In genomic region chr4:47239114-47239513, GRCm38 (mm10) we compare ENCODE assay signal across 29 mouse cellular contexts. TPM values are rescaled to one million over a fixed set of nuclear protein-coding genes. Genes with fewer than 3 reads are reported as not detected.
A peak's percentile ranks its signal among the peaks of the same experiment; 100 is the strongest.
DNase-seq lines count a peak whose midpoint lies in the region; ATAC-seq and TF ChIP-seq lines count a peak whose summit lies in the region.
"Had no signal": no experiment of that assay in that cellular context is flagged by ENCODE, and none has a peak within 500 bp of the region (broad histone marks: within the 10 kb centered on the region; RNA-seq: fewer than 3 reads in every experiment).

No protein-coding gene starts in this region.

- H3K4me3 ChIP-seq in liver, adult 2 months (ENCODE audit: insufficient read depth, low read depth, low read length), result no peak overlapping the region
- H3K4me3 ChIP-seq in liver, embryonic 11.5 days (ENCODE audit: low read depth, low read length), result no peak overlapping the region
- H3K4me3 ChIP-seq in MEL (ENCODE audit: control insufficient read depth in 1 of 2, insufficient read depth in 1 of 2, low read depth in 2 of 2, low read length in 2 of 2), result no peak overlapping the region
- no peak overlapping the region for H3K4me3 ChIP-seq in midbrain, embryonic 15.5 days
- H3K4me3 ChIP-seq: embryonic facial prominence, embryonic 12.5 days; hindbrain, embryonic 13.5 days; liver, embryonic 15.5 days had no signal

- TF ChIP-seq EP300 in MEL (IDR thresholded peaks at IDR 0.05; ENCODE audit: low read depth in 1 of 2, low read length in 2 of 2), result no peak

- H3K27me3 ChIP-seq in liver, adult 2 months (ENCODE audit: control insufficient read depth, insufficient read depth, low read length), result no peaks in the 10 kb centered on the region
- no peaks in the 10 kb centered on the region for H3K27me3 ChIP-seq in liver, embryonic 11.5 days (replicated peaks; ENCODE audit: control insufficient read depth, insufficient read depth, low read length)
- no peaks in the 10 kb centered on the region; a peak in 1 of 4 replicates for H3K27me3 ChIP-seq in MEL (ENCODE audit: control insufficient read depth in 1 of 2, insufficient read depth in 2 of 2, low read length in 2 of 2)
- H3K27me3 ChIP-seq in midbrain, embryonic 15.5 days (replicated peaks), result no peaks in the 10 kb centered on the region
- H3K27me3 ChIP-seq: embryonic facial prominence, embryonic 12.5 days; liver, embryonic 15.5 days had no signal

- TF ChIP-seq POLR2A in liver, adult 2 months (IDR thresholded peaks at IDR 0.05; ENCODE audit: extremely low read depth, insufficient read depth, low read length), result no peak
- no peak for TF ChIP-seq POLR2A in MEL (IDR thresholded peaks at IDR 0.05; ENCODE audit: control insufficient read depth in 1 of 2, insufficient read depth in 1 of 2, low read depth in 1 of 2, low read length in 2 of 2, poor library complexity in 1 of 2)

- H3K79me2 ChIP-seq in liver, adult 2 months (ENCODE audit: control insufficient read depth, insufficient read depth, low read length), result no peaks in the 10 kb centered on the region
- H3K79me2 ChIP-seq in MEL (ENCODE audit: control insufficient read depth, insufficient read depth, low read length, poor library complexity), result no peaks in the 10 kb centered on the region

- no peak overlapping the region for H3K4me2 ChIP-seq in liver, embryonic 11.5 days
- no peak overlapping the region for H3K4me2 ChIP-seq in midbrain, embryonic 15.5 days
- H3K4me2 ChIP-seq: embryonic facial prominence, embryonic 12.5 days; heart, embryonic 11.5 days; hindbrain, embryonic 13.5 days; liver, embryonic 15.5 days had no signal

- DNase-seq in adrenal gland, adult 8-10 months, result peak; percentile 67
- no peak for DNase-seq in adrenal gland, postnatal 4 days (ENCODE audit: low spot score in 2 of 2)
- DNase-seq in liver, adult 2 months (ENCODE audit: extremely low read depth, low read depth, low spot score), result peak; percentile 95
- no peak for DNase-seq in liver, embryonic 11.5 days (ENCODE audit: low spot score)
- DNase-seq in MEL (ENCODE audit: low read depth, low spot score), result no peak
- DNase-seq in adrenal gland, postnatal 14 days, result peak; percentile 66
- DNase-seq: cerebellum, adult 11 months; cerebellum, adult 9-10 months; embryo, embryonic 11 days; gastrocnemius, postnatal 14 days; heart, adult 18-20 months; heart, postnatal 4 days; kidney, adult 8-10 months; layer of hippocampus, postnatal 36 days; left cerebral cortex, postnatal 4 days; midbrain, embryonic 14.5 days; right cerebral cortex, postnatal 4 days; thymus, adult 2 months; thymus, postnatal 4 days had no signal

- ATAC-seq in liver, embryonic 11.5 days (replicated peaks; ENCODE audit: low FRiP score), result no peak
- no peak for ATAC-seq in midbrain, embryonic 15.5 days (replicated peaks)
- ATAC-seq: forebrain, embryonic 14.5 days; intestine, embryonic 16.5 days had no signal

- TF ChIP-seq RAD21 in MEL (IDR thresholded peaks at IDR 0.05; ENCODE audit: low read depth, low read length), result no peak

- H3K4me1 ChIP-seq in liver, adult 2 months (ENCODE audit: control insufficient read depth, insufficient read depth, low read length), result peaks cover 26% of the 10 kb centered on the region
- H3K4me1 ChIP-seq in liver, embryonic 11.5 days (replicated peaks; ENCODE audit: control insufficient read depth, insufficient read depth, low read length), result no peaks in the 10 kb centered on the region; the same call in 1 of the 2 replicates
- H3K4me1 ChIP-seq in MEL (ENCODE audit: control insufficient read depth in 1 of 2, insufficient read depth in 2 of 2, low read length in 2 of 2), result peaks cover 15 to 49% of the 10 kb centered on the region in 2 experiments
- H3K4me1 ChIP-seq in midbrain, embryonic 15.5 days, result peaks cover 12% of the 10 kb centered on the region
- H3K4me1 ChIP-seq: liver, embryonic 15.5 days had no signal

- TF ChIP-seq CTCF in liver, adult 2 months (IDR thresholded peaks at IDR 0.05; ENCODE audit: low read depth, low read length), result no peak
- TF ChIP-seq CTCF in MEL (IDR thresholded peaks at IDR 0.05 in 2 of 3, conservative IDR thresholded peaks at IDR 0.05 in 1 of 3; ENCODE audit: control insufficient read depth in 1 of 3, insufficient read depth in 1 of 3, low read depth in 2 of 3, low read length in 3 of 3, poor library complexity in 1 of 3, severe bottlenecking in 1 of 3), result no peak

- H3K9ac ChIP-seq in liver, adult 2 months (ENCODE audit: low read depth, low read length), result no peak overlapping the region
- no peak overlapping the region for H3K9ac ChIP-seq in liver, embryonic 11.5 days (ENCODE audit: low read depth, low read length)
- H3K9ac ChIP-seq in MEL (ENCODE audit: control insufficient read depth, low read depth, low read length, poor library complexity, severe bottlenecking), result no peak overlapping the region
- H3K9ac ChIP-seq in midbrain, embryonic 15.5 days, result no peak overlapping the region
- H3K9ac ChIP-seq: embryonic facial prominence, embryonic 12.5 days; hindbrain, embryonic 13.5 days; liver, embryonic 15.5 days had no signal

- no peaks in the 10 kb centered on the region for H3K9me3 ChIP-seq in liver, embryonic 11.5 days (ENCODE audit: control insufficient read depth, low read length)
- no peaks in the 10 kb centered on the region for H3K9me3 ChIP-seq in MEL (replicated peaks; ENCODE audit: insufficient read depth, low read length)
- H3K9me3 ChIP-seq in midbrain, embryonic 15.5 days, result no peaks in the 10 kb centered on the region
- H3K9me3 ChIP-seq: embryonic facial prominence, embryonic 12.5 days; hindbrain, embryonic 13.5 days; liver, embryonic 15.5 days had no signal

- H3K27ac ChIP-seq in liver, adult 2 months (replicated peaks; ENCODE audit: insufficient read depth, low read depth, low read length), result peak overlapping the region; percentile 55
- H3K27ac ChIP-seq in liver, embryonic 11.5 days (ENCODE audit: low read depth, low read length), result no peak overlapping the region
- no peak overlapping the region for H3K27ac ChIP-seq in MEL (ENCODE audit: control insufficient read depth, low read depth, low read length)
- H3K27ac ChIP-seq in midbrain, embryonic 15.5 days, result no peak overlapping the region
- H3K27ac ChIP-seq: embryonic facial prominence, embryonic 12.5 days; hindbrain, embryonic 13.5 days; kidney, postnatal 0 days; liver, embryonic 15.5 days had no signal

- WGBS in liver, adult 2 months, result 16% methylated on average over 6 of the region's 6 CpGs
- 85% methylated on average over 6 of the region's 6 CpGs for WGBS in liver, embryonic 11.5 days
- WGBS in midbrain, embryonic 15.5 days, result 83% methylated on average over 6 of the region's 6 CpGs

- H3K36me3 ChIP-seq in liver, adult 2 months (ENCODE audit: control insufficient read depth, insufficient read depth, low read length), result no peaks in the 10 kb centered on the region
- no peaks in the 10 kb centered on the region for H3K36me3 ChIP-seq in liver, embryonic 11.5 days (ENCODE audit: control insufficient read depth, insufficient read depth, low read length)
- peaks cover 0 to 41% of the 10 kb centered on the region in 2 experiments; a peak in 2 of 4 replicates for H3K36me3 ChIP-seq in MEL (ENCODE audit: control insufficient read depth in 1 of 2, insufficient read depth in 2 of 2, low read length in 2 of 2)
- H3K36me3 ChIP-seq in midbrain, embryonic 15.5 days (replicated peaks), result no peaks in the 10 kb centered on the region
- H3K36me3 ChIP-seq: embryonic facial prominence, embryonic 12.5 days; G1E; hindbrain, embryonic 13.5 days; liver, embryonic 15.5 days had no signal

TF ChIP-seq in MEL, 35 proteins besides CTCF, POLR2A, EP300 and RAD21:
- TF ChIP-seq GATA1 (IDR thresholded peaks at IDR 0.05; ENCODE audit: low read depth, low read length) (peak; percentile 41; the same call in 1 of the 2 replicates), TCF12 (IDR thresholded peaks at IDR 0.05; ENCODE audit: low read depth, low read length) (no peak)

RNA-seq across cellular contexts. Expression of gene Col15a1, which starts 31.2 kb away (rescaled TPM):
- 10 to 100 TPM in 3 of 4 experiments, 1 to 10 TPM in 1; 8.0 to 93.5 (median 30.0) TPM for total RNA-seq in adrenal gland, adult 8-10 months (2022)
- 10 to 100 TPM; 80.5 to 89.6 TPM for total RNA-seq in adrenal gland, postnatal 4 days (2021)
- total RNA-seq in liver, adult 2 months (2014; rRNA removed), result 1.7 and 4.9 TPM in 2 replicates
- 4.9 and 7.7 TPM in 2 replicates for polyA plus RNA-seq in liver, adult 2 months (2012; rRNA removed)
- polyA plus RNA-seq in liver, embryonic 11.5 days (2014; fragmentation: Nextera tagmentation; extraction: Ambion mirVana), result 1.2 and 1.4 TPM in 2 replicates
- 0.78 and 2.2 TPM in 2 replicates for total RNA-seq in MEL (2012; rRNA removed)
- 1 to 10 TPM in 1 of 2 experiments, not detected in 1; 2.6 TPM for polyA plus RNA-seq in MEL (2012; ENCODE audit: insufficient read depth in 1 of 2, insufficient read length in 2 of 2, low read depth in 1 of 2, low replicate concordance in 2 of 2, missing spikeins in 1 of 2)
- 72.9 and 74.5 TPM in 2 replicates for total RNA-seq in adrenal gland, postnatal 14 days (2021)
- polyA plus RNA-seq in midbrain, embryonic 15.5 days (2015; fragmentation: Nextera tagmentation; extraction: Ambion mirVana), result 3.8 and 4.5 TPM in 2 replicates
- total RNA-seq: neutrophil, adult 5-6 weeks had no signal
- polyA plus RNA-seq: G1E had no signal

Comparison
In these comparisons a context has a peak if more than half of its experiments do, and no peak if none do; other contexts are left out.
1. DNase-seq: peak in adrenal gland, adult 8-10 months (single experiment), liver, adult 2 months (single experiment) and adrenal gland, postnatal 14 days (single experiment); none in adrenal gland, postnatal 4 days (0 of 2), liver, embryonic 11.5 days (single experiment) and MEL (single experiment).